Mouse (Mus musculus): ENCODE measurements around the gene Dusp9.

DNA sequence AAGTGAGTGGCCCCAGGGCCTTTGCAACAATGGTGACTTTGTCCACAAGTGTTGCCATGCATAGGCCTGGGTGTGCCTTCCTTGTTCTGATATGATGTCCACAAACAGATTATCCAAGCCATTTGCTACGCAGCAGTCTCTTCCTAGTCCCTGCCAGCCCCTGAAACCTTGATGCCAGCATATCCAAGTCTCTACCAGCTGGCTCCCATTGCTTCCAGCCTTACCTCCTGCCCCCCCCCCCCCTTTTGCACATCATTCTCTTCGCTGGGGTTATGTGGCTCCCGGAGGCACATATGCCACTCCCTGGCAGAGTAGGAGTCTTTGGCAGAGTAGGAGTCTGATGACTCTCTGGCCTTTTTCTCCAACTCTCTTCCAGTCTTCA is 21.1 kb downstream of the Dusp9 start:
- TF ChIP-seq CTCF (IDR thresholded peaks at IDR 0.05; ENCODE audit: control insufficient read depth, insufficient read depth, low read length) (no peak), POLR2A (IDR thresholded peaks at IDR 0.05; ENCODE audit: borderline replicate concordance, control insufficient read depth, low read depth, low read length) (no peak)

All from bone marrow, adult 2 months (tissue).